Mouse (Mus musculus) kidney, adult 11 months (tissue): ENCODE measurements at regions not wholly inside any gene's neighbourhood (a gene's known extent, or its start where the extent isn't known, plus 50 kb on each side); places are given as distances from the start of the nearest gene placed in this dataset.

Experiments used
- DNase-seq: peaks from one replicate; pipeline ENCODE4 v3.0.0; 2022

GRCm38 (mm10) chr3:79996803-79997202 is 112.5 kb downstream of the Fam198b start:
- DNase-seq = no peak

GRCm38 (mm10) chr3:80002335-80002734 is 118.0 kb downstream of the Fam198b start:
- DNase-seq = no peak

- DNase-seq = no peak
Observed at GRCm38 (mm10) chr3:80003300-80004090, 119.2 kb downstream of the Fam198b start.

- DNase-seq = no peak
Observed at GRCm38 (mm10) chr3:80004556-80004955, 120.2 kb downstream of the Fam198b start.

- DNase-seq = no peak
Observed at GRCm38 (mm10) chr3:80004966-80005365, 120.6 kb downstream of the Fam198b start.

GRCm38 (mm10) chr3:80005371-80005770 is 121.0 kb downstream of the Fam198b start:
- DNase-seq = no peak

GRCm38 (mm10) chr3:80006263-80006662 is 121.9 kb downstream of the Fam198b start:
- no peak for DNase-seq

- no peak for DNase-seq
Observed at GRCm38 (mm10) chr3:80007006-80007405, 122.7 kb downstream of the Fam198b start.

GRCm38 (mm10) chr3:80009275-80009674 is 124.9 kb downstream of the Fam198b start:
- no peak for DNase-seq

GRCm38 (mm10) chr3:80025795-80026194 is 141.5 kb downstream of the Fam198b start:
- DNase-seq = no peak

- no peak for DNase-seq
Observed at GRCm38 (mm10) chr3:80033071-80033470, 148.7 kb downstream of the Fam198b start.

GRCm38 (mm10) chr3:80038553-80039129 is 154.3 kb downstream of the Fam198b start:
- DNase-seq = no peak

- DNase-seq = peak; percentile 37
Observed at GRCm38 (mm10) chr3:80042756-80043484, 158.6 kb downstream of the Fam198b start.

- DNase-seq = no peak
Observed at GRCm38 (mm10) chr3:80049495-80050225, 165.3 kb downstream of the Fam198b start.

- DNase-seq = no peak
Observed at GRCm38 (mm10) chr3:80050920-80051319, 166.6 kb downstream of the Fam198b start.

GRCm38 (mm10) chr3:80051963-80052362 is 167.6 kb downstream of the Fam198b start:
- no peak for DNase-seq

- DNase-seq = no peak
Observed at GRCm38 (mm10) chr3:80052879-80053278, 168.5 kb downstream of the Fam198b start.

GRCm38 (mm10) chr3:80053435-80053834 is 169.1 kb downstream of the Fam198b start:
- DNase-seq = no peak

- no peak for DNase-seq
Observed at GRCm38 (mm10) chr3:80056636-80057350, 172.5 kb downstream of the Fam198b start.

GRCm38 (mm10) chr3:80058722-80059121 is 174.4 kb downstream of the Fam198b start:
- peak; percentile 6 for DNase-seq

- no peak for DNase-seq
Observed at GRCm38 (mm10) chr3:80070726-80071125, 186.4 kb downstream of the Fam198b start.

GRCm38 (mm10) chr3:80079801-80080418 is 195.6 kb downstream of the Fam198b start:
- peak; percentile 13 for DNase-seq
